Mouse (Mus musculus) C2C12 (cell line): ENCODE measurements around the gene Hddc2. TPM values are rescaled to one million over a fixed set of nuclear protein-coding genes. Genes with fewer than 3 reads are reported as not detected.
"Not testable (repeated sequence)": the region's sequence is repeated elsewhere in the genome, so short reads cannot be mapped to it uniquely, and the experiment has no call there.

Experiments used
- H3K27me3 ChIP-seq: one replicate; pipeline ENCODE4 v1.6.1; 2011; ENCODE audit not compliant: control insufficient read depth, insufficient read depth, insufficient read length
- H3K36me3 ChIP-seq: one replicate; pipeline ENCODE4 v1.6.1; 2011; ENCODE audit not compliant: control insufficient read depth, insufficient read depth
- H3K4me3 ChIP-seq: one replicate; pipeline ENCODE4 v1.5.1; 2011; ENCODE audit warnings: mild to moderate bottlenecking, control low read depth; ENCODE audit not compliant: poor library complexity, insufficient read depth, severe bottlenecking
- H3K79me2 ChIP-seq: one replicate; pipeline ENCODE4 v1.6.1; 2011; ENCODE audit not compliant: control insufficient read depth, insufficient read depth
- H3K79me3 ChIP-seq: one replicate; pipeline ENCODE4 v1.6.1; 2011; ENCODE audit warnings: low read depth, control low read depth
- H3ac ChIP-seq: one replicate; pipeline ENCODE3; 2011; ENCODE audit warnings: low read depth; ENCODE audit not compliant: control insufficient read depth, insufficient read length
- CEBPB ChIP-seq: IDR thresholded peaks from one replicate; pipeline ENCODE4 v1.6.1; 2011; ENCODE audit warnings: low read depth, mild to moderate bottlenecking, control low read depth, moderate library complexity
- CTCF ChIP-seq: IDR thresholded peaks from one replicate; pipeline ENCODE4 v1.5.1; 2011; ENCODE audit not compliant: control insufficient read depth, insufficient read depth, insufficient read length
- FOSL1 ChIP-seq: IDR thresholded peaks from one replicate; pipeline ENCODE4 v1.8.0; 2011; ENCODE audit warnings: mild to moderate bottlenecking, low read length; ENCODE audit not compliant: poor library complexity, insufficient read depth, severe bottlenecking
- MAX ChIP-seq: IDR thresholded peaks from one replicate; pipeline ENCODE4 v1.6.1; 2011; ENCODE audit warnings: mild to moderate bottlenecking, control low read depth
- MYOD1 ChIP-seq: IDR thresholded peaks from one replicate; pipeline ENCODE4 v1.6.1; 2011; ENCODE audit warnings: low read depth; ENCODE audit not compliant: control insufficient read depth, insufficient read length
- MYOG ChIP-seq: IDR thresholded peaks from one replicate; pipeline ENCODE4 v1.6.1; 2011; ENCODE audit not compliant: control insufficient read depth, insufficient read length; ENCODE audit errors: extremely low read depth
- USF1 ChIP-seq: IDR thresholded peaks from one replicate; pipeline ENCODE4 v1.6.1; 2011; ENCODE audit warnings: low read depth, mild to moderate bottlenecking, control low read depth, moderate library complexity
- polyA plus RNA-seq: library from polyadenylated mRNA; unstranded; fragments of >200 nt; fragmentation: generic; extraction: Trizol; gene quantifications from one replicate; pipeline ENCODE4 v1.2.1, GENCODE M21; 2012; ENCODE audit warnings: missing spikeins

Hddc2 gene
- polyA plus RNA-seq, 1 experiment = 42.8 TPM

DNA sequence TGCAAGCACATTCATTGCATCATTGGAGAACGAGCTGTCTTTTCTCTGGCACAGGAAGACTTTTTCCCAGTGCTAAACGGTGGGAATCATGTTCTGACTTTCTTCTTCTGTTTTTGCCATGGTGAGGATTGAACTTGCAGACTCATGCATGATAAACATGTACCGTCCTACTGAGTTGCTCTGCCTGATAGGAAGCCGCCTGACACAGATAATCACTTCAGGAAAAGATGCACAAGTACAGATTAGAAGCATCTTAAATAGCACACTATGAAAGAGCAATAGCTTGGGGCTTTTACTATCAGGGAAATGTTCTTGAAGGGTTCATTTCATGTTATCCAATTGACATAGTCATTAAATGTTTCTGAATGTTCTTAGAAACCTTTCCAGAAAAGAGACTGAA is 46.6 kb downstream of the Hddc2 start:
- no peaks in the 10 kb centered on the region for H3K79me2 ChIP-seq
- no peaks in the 10 kb centered on the region for H3K79me3 ChIP-seq
- no peak for TF ChIP-seq MAX
- TF ChIP-seq CTCF = no peak
- TF ChIP-seq MYOG = no peak
- no peak for TF ChIP-seq FOSL1
- TF ChIP-seq MYOD1 = no peak
- no peak for TF ChIP-seq CEBPB
- TF ChIP-seq USF1 = no peak
- H3ac ChIP-seq = no peak overlapping the region
- H3K27me3 ChIP-seq = no peaks in the 10 kb centered on the region
- no peak overlapping the region for H3K4me3 ChIP-seq
- H3K36me3 ChIP-seq = no peaks in the 10 kb centered on the region

DNA sequence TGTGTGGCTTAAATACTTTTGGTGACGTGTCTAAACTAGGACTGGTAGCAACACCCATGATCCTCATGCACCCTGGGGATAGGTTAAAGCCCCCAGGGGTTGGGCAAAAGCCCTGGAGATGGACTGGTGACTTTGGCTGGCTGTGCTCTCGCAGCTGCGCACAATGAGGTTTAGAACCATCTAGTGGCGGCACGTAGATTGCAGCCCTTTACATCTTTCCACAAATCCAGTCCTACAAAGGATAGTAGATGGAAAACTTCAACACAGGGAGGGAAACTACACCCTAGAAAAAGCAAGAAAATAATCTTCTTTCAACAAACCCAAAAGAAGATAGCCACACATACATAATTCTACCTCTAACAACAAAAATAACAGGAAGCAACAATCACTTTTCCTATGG is 57.0 kb downstream of the Hddc2 start:
- H3K4me3 ChIP-seq, H3ac ChIP-seq, H3K36me3 ChIP-seq, H3K79me3 ChIP-seq, H3K27me3 ChIP-seq, H3K79me2 ChIP-seq: not testable (repeated sequence)

Other genes starting within 250 kb of the Hddc2 start
- 60.9 TPM for gene Tpd52l1, start 132.6 kb downstream of the Hddc2 start, polyA plus RNA-seq